Mouse (Mus musculus) gastrocnemius, adult 18-20 months (tissue): ENCODE results near the gene Cd3e. TPM values are rescaled to one million over a fixed set of nuclear protein-coding genes. Genes with fewer than 3 reads are reported as not detected.

Experiments
- DNase-seq: peaks from one replicate; pipeline ENCODE4 v3.0.0; 2021; ENCODE audit warnings: low spot score
- total RNA-seq, 2 experiments: library from RNA; stranded (reverse); gene quantifications; 2 replicates each; pipeline ENCODE4 v1.2.3; 2021

Cd3e gene
- total RNA-seq, 2 experiments from 2014 or later = not detected

GRCm38 (mm10) chr9:45018031-45018430, 8.6 kb upstream of the Cd3e start:
- DNase-seq = no peak

DNA sequence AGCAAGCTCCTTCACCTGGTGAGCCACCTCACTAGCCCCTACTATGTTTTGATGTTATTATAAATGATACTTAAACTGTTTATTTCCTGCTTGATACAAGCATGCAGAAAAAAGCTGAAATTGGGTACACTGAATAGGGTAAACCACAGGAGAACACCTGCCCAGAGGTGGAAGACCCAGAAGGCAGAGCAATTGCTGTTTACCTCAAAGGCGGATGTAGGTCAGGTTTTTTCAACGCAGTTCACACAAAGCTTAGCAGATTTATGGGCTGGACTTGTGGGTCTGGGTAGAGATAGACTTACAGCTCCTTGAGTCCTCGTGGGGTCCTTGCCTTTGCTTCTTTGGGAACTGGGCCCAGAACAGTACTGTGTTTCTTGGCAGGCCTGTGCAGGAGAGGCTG, 6.4 kb upstream of the Cd3e start:
- DNase-seq = no peak

GRCm38 (mm10) chr9:45014879-45015278, 5.5 kb upstream of the Cd3e start:
- no peak for DNase-seq

DNA sequence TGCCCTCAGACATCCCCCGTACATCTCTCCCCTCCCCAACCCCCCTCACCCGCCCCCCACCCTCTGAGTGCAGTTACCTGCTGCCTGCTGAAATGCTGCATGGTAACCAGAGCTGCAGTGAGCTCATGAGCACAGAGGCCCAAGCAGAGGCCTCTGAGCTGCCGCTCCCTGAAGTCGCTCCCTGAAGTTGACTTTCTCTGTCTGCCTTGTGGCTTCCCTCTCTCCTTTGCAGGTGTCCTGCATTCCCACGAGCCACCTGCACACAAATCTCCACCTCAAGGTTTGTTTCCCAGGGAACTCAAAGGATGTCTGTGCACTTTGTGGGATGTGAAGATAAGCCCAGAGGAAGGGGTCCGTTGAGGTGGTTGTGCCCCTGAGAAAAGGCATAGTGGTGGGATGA, 1.9 kb upstream of the Cd3e start:
- DNase-seq = no peak

- DNase-seq = no peak
Measured at GRCm38 (mm10) chr9:45010461-45010860, 1.0 kb upstream of the Cd3e start.

- no peak for DNase-seq
Measured at GRCm38 (mm10) chr9:45008342-45008741, 1.1 kb downstream of the Cd3e start.

GRCm38 (mm10) chr9:45007404-45007803, 2.0 kb downstream of the Cd3e start:
- no peak for DNase-seq

DNA sequence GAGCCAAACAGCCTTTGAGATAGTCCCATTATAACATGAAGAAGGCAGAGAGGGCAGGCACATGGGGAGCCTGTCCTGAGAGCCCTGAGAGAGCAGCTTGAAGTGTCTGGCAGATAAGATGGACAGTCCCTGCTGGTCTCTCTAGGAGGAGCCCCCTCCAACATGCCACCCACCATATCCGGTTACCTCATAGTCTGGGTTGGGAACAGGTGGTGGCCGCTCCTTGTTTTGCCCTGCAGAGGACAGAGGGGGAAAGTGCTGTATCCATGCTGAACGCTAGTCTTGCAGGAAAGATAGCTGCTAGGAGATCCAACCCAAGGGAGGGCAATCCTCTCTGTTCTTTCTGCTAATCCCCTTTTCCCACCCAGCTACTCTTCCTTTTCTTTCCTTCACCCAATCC, 9.2 kb downstream of the Cd3e start:
- no peak for DNase-seq

DNA sequence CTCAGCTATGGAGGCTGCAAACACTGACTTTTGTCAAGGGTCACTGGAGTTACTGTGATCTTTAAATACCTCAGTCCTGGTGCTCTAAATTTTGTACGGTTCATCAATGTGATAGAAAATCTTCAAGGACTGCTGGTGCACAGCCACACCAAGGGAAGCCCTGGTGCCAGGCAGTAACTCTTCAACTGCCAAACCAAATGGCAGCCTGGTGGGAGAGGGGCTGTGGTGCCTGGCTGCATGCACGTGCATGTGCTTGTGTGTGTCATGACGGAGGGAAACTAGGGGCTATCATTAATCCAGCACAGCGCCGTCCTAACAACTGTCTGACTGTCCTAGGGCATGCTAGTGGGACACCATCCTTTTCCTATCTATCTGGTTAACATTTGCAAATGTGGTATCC, 9.7 kb downstream of the Cd3e start:
- DNase-seq = no peak

GRCm38 (mm10) chr9:44999171-44999570, 10.3 kb downstream of the Cd3e start:
- DNase-seq = peak; percentile 49

- no peak for DNase-seq
Measured at GRCm38 (mm10) chr9:44998138-44998537, 11.3 kb downstream of the Cd3e start.

GRCm38 (mm10) chr9:44996590-44996989, 12.8 kb downstream of the Cd3e start:
- no peak for DNase-seq

DNA sequence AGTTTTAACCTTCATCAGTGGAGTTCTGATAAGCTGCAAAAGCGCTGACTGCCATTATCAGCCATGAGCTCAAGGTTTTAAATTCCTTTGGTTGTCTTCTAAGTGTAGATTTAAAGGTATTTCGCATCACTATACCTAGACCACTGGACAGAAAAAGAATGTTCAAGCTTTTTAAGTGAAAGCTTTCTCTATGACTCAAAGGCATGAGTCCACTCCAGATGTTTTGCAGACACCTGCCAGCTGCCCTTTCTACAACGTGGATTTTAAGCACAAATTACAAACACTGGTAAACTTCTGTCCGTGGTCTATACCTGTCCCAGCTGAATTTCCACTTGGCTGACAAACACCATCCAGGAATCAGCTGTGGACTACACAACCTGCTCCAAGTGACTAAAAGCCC, 14.5 kb downstream of the Cd3e start:
- no peak for DNase-seq

DNA sequence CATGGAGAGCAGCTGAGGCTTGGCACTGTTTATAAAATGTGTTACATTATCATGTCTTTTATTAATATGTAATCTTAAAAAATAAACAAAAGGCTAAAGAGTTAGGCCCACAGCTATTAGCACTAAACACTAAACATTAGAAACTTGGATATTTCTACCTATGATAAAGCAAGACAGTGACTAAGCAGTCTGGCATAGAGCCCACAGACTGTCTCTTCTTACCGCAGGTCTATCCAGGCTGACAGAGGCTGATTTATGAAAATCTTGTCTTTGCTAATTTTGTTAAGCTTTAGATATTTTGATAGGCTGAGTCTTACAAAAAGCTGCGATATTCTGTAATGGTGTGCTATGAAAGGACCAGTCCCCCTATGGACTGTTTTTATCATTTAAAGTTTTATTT, 16.2 kb downstream of the Cd3e start:
- DNase-seq = no peak

GRCm38 (mm10) chr9:44992271-44992670, 17.2 kb downstream of the Cd3e start:
- no peak for DNase-seq

DNA sequence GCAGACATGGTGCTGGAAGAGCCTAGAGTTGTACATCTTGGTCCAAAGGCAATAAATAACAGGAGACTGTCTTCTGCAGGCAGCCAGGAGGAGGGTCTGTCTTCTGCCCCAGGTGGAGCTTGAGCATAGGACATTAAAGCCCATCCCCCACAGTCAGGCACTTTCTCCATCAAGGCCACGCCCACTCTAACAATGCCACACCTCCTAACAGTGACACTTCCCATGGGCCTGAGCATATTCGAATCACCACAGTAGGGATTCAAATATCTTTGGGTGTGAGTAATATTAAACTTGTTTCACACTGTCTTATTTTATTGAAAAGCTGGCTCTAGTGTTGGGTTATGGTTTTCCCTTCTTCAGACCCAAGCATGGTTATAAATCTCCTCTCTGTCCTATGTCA, 17.6 kb downstream of the Cd3e start:
- DNase-seq = no peak

DNA sequence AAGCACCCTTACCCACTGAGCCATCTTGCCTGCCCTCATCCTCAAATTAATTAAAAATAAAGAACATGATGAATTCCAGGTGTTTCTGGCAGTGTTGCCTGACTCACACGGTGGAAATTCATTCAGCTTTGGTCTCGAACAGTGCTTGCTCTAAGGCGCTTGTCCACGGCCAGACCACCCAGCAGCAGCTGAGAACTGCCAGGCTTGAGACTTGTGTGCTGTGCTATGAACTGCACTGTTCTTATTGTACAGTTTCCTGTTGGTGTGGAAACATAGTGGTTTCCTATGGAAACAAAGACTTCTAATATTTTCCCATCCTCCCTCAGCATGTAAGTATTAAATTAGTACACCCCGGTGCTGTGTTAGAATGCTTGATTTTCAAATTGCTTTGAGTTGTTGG, 22.5 kb downstream of the Cd3e start:
- DNase-seq = no peak

DNA sequence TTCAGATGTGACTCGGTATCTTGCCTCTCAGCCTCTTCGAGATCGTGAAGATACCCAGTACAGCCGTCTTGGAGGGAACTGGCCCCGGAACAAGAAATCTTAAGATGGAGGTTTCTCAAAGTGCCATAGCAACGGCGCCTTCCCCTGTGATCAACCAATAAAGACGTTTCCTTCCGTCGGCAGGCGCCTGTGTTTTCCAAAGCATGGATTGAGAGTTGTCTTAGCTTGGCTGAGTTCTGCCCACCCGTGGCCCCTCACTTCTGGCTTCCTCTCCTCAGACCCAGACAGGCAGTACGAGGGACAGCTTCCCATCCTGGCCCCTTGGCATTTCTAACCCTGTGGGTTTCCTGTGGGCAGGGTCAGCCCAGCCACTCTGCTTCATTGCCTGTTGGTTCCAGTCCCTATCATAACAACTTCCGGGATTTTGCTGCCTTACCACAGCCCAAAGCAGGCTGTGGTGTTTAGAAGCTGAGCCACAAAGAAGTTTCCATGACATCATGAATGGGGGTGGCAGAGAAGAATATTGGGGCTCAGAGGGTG, 23.1 kb downstream of the Cd3e start:
- DNase-seq = no peak

DNA sequence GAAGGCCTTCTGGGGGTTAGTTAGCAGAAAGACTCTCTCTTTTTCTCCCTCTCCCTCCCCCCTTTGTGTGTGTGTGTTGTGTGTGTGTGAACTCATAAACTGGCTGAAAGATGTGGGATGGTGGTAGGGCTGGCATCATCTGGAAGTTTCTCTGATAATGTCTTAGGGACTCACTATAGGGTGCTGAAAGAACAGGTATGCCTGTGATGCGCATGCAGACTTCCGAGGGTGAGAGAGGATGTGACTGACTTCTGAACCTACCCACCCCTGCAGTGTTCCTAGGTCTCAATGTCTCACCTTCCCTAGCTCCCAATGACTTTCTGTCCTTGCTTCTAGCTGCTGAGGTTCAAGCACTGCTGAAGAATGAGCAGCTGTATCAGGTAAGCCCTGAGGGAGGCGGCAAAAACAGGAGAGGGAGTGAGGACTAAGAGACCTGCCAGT, 23.7 kb downstream of the Cd3e start:
- DNase-seq = no peak

GRCm38 (mm10) chr9:44983001-44983400, 26.4 kb downstream of the Cd3e start:
- no peak for DNase-seq

GRCm38 (mm10) chr9:44982531-44982930, 26.9 kb downstream of the Cd3e start:
- DNase-seq = no peak

DNA sequence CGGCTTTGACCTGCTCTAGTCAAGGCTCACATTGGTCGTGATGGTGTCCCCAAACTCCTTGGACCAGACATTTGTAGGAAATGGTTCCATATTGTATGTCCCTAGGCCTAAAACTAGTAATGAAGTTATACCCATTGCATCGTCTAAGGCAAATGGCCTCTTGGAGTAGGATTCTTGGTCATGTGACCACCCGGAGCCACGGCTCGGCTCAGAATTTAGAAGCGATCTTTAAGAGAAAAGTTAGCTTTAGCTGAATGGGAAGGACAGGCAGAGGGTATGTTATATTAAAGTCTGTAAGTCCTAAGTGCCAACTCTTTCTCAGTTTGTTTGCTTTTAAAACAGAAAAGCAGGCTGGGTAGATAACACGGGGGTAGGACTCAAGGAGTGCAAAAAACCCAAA, 27.3 kb downstream of the Cd3e start:
- DNase-seq = no peak

- DNase-seq = no peak
Measured at GRCm38 (mm10) chr9:44981676-44982075, 27.8 kb downstream of the Cd3e start, which contains the start of gene Cd3d. Cd3d (plus strand) TSS chr9:44981786.

- DNase-seq = no peak
Measured at GRCm38 (mm10) chr9:44981104-44981503, 28.3 kb downstream of the Cd3e start.
